In genomic region chr10:62101504-62102439, GRCm38 (mm10) we compare ENCODE assay signal across 9 mouse cellular contexts. TPM values are rescaled to one million over a fixed set of nuclear protein-coding genes. Genes with fewer than 3 reads are reported as not detected.
DNase-seq lines count a peak whose midpoint lies in the region; ATAC-seq and TF ChIP-seq lines count a peak whose summit lies in the region.
"Had no signal": no experiment of that assay in that cellular context is flagged by ENCODE, and none has a peak within 500 bp of the region (broad histone marks: within the 10 kb centered on the region; RNA-seq: fewer than 3 reads in every experiment).

No protein-coding gene starts in this region.

- peak; percentile 52; the same call in 1 of the 2 replicates for TF ChIP-seq CTCF in testis, adult 2 months (IDR thresholded peaks at IDR 0.05; ENCODE audit: control insufficient read depth, insufficient read depth, insufficient replicate concordance, low read depth, low read length)
- peak; percentile 87 for TF ChIP-seq CTCF in gastrocnemius, adult 2 months (IDR thresholded peaks at IDR 0.05)
- TF ChIP-seq CTCF in stomach, postnatal 0 days (IDR thresholded peaks at IDR 0.05; ENCODE audit: low read depth): peak; percentile 95

- no peak for DNase-seq in testis, postnatal 14 days (ENCODE audit: low spot score)
- peak; percentile 85 to 87 for DNase-seq in cerebellum, postnatal 36 days
- DNase-seq in gastrocnemius, adult 2 months: peak; percentile 74
- peak; percentile 16 to 48 for DNase-seq in natural killer cell, adult 2 months (ENCODE audit: low spot score in 2 of 2)
- DNase-seq in stomach, postnatal 0 days (ENCODE audit: low spot score): peak; percentile 72

- H3K4me3 ChIP-seq in testis, adult 2 months (ENCODE audit: control insufficient read depth, low read depth, low read length): no peak overlapping the region
- no peak overlapping the region for H3K4me3 ChIP-seq in gastrocnemius, adult 2 months
- no peak overlapping the region for H3K4me3 ChIP-seq in kidney, embryonic 14.5 days (ENCODE audit: low read length)
- H3K4me3 ChIP-seq in limb, embryonic 13.5 days: no peak overlapping the region
- no peak overlapping the region for H3K4me3 ChIP-seq in stomach, postnatal 0 days (ENCODE audit: low read depth, low read length)
- H3K4me3 ChIP-seq: erythroblast, embryonic 14.5 days had no signal

- TF ChIP-seq EP300 in stomach, postnatal 0 days (optimal IDR thresholded peaks at IDR 0.05): no peak

- WGBS in kidney, embryonic 14.5 days: 10% methylated on average over 7 of the region's 7 CpGs
- 11% methylated on average over 7 of the region's 7 CpGs for WGBS in limb, embryonic 13.5 days
- WGBS in stomach, postnatal 0 days: 12% methylated on average over 7 of the region's 7 CpGs

- peak; percentile 45 for ATAC-seq in kidney, embryonic 14.5 days (ENCODE audit: low FRiP score, low TSS enrichment)
- peak; percentile 16; the same call in 1 of the 2 replicates for ATAC-seq in limb, embryonic 13.5 days (ENCODE audit: low FRiP score, low read depth)
- ATAC-seq in stomach, postnatal 0 days (ENCODE audit: low FRiP score, low TSS enrichment): peak; percentile 59; the same call in 1 of the 2 replicates

- H3K4me2 ChIP-seq in kidney, embryonic 14.5 days (replicated peaks; ENCODE audit: low read depth, low read length): no peak overlapping the region
- peak overlapping the region; percentile 24; the same call in 1 of the 2 replicates for H3K4me2 ChIP-seq in limb, embryonic 13.5 days (replicated peaks)
- H3K4me2 ChIP-seq in stomach, postnatal 0 days (replicated peaks; ENCODE audit: low read depth): no peak overlapping the region

- intact Hi-C loops in gastrocnemius, adult 2 months (cut with DNase I): loop anchor here (1.0 to 5.0 kb wide), 4 partner anchors 46 to 264 kb away; no protein-coding TSS in a partner anchor

- H3K27me3 ChIP-seq in testis, adult 2 months (ENCODE audit: control insufficient read depth, insufficient read depth, low read length): no peaks in the 10 kb centered on the region
- no peaks in the 10 kb centered on the region for H3K27me3 ChIP-seq in kidney, embryonic 14.5 days (ENCODE audit: control insufficient read depth, insufficient read depth, low read length)
- H3K27me3 ChIP-seq in limb, embryonic 13.5 days: peaks cover 18% of the 10 kb centered on the region
- no peaks in the 10 kb centered on the region for H3K27me3 ChIP-seq in stomach, postnatal 0 days (ENCODE audit: control insufficient read depth, insufficient read depth, low read length)

- no peaks in the 10 kb centered on the region for H3K9me3 ChIP-seq in kidney, embryonic 14.5 days (ENCODE audit: control insufficient read depth, low read length)
- no peaks in the 10 kb centered on the region for H3K9me3 ChIP-seq in limb, embryonic 13.5 days
- no peaks in the 10 kb centered on the region for H3K9me3 ChIP-seq in stomach, postnatal 0 days (ENCODE audit: control insufficient read depth, low read length)

- H3K9ac ChIP-seq in kidney, embryonic 14.5 days (ENCODE audit: low read depth, low read length): no peak overlapping the region
- H3K9ac ChIP-seq in limb, embryonic 13.5 days: no peak overlapping the region
- no peak overlapping the region for H3K9ac ChIP-seq in stomach, postnatal 0 days (ENCODE audit: low read length)

- no peak for TF ChIP-seq POLR2A in testis, adult 2 months (IDR thresholded peaks at IDR 0.05; ENCODE audit: control insufficient read depth, low read depth, low read length)

- H3K27ac ChIP-seq in testis, adult 2 months (ENCODE audit: control insufficient read depth, insufficient read depth, low read depth, low read length): no peak overlapping the region
- no peak overlapping the region for H3K27ac ChIP-seq in gastrocnemius, adult 2 months
- no peak overlapping the region for H3K27ac ChIP-seq in kidney, embryonic 14.5 days (ENCODE audit: low read depth, low read length)
- no peak overlapping the region for H3K27ac ChIP-seq in limb, embryonic 13.5 days
- no peak overlapping the region for H3K27ac ChIP-seq in stomach, postnatal 0 days (replicated peaks)

- 0 out of 2 replicates have a peak, but pooled peaks cover 2% of the 10 kb centered on the region for H3K4me1 ChIP-seq in testis, adult 2 months (ENCODE audit: control insufficient read depth, insufficient read depth, low read length)
- no peaks in the 10 kb centered on the region for H3K4me1 ChIP-seq in kidney, embryonic 14.5 days (ENCODE audit: control insufficient read depth, insufficient read depth, low read length)
- H3K4me1 ChIP-seq in limb, embryonic 13.5 days: peaks cover 23% of the 10 kb centered on the region
- H3K4me1 ChIP-seq in stomach, postnatal 0 days (replicated peaks; ENCODE audit: control insufficient read depth, insufficient read depth): no peaks in the 10 kb centered on the region

- no peaks in the 10 kb centered on the region for H3K36me3 ChIP-seq in testis, adult 2 months (ENCODE audit: control insufficient read depth, insufficient read depth, low read length)
- H3K36me3 ChIP-seq in kidney, embryonic 14.5 days (ENCODE audit: control insufficient read depth, insufficient read depth, low read length): no peaks in the 10 kb centered on the region
- H3K36me3 ChIP-seq in limb, embryonic 13.5 days: no peaks in the 10 kb centered on the region
- H3K36me3 ChIP-seq in stomach, postnatal 0 days (ENCODE audit: control insufficient read depth, insufficient read depth, low read length): no peaks in the 10 kb centered on the region

RNA-seq across cellular contexts. Expression of gene Neurog3, which starts 31.1 kb away (rescaled TPM):
- 0.79 and 0.87 TPM in 2 replicates for polyA plus RNA-seq in testis, adult 2 months (2012; rRNA removed)
- total RNA-seq in gastrocnemius, adult 2 months (2021): not detected
- 0.27 TPM in 1 of 2 replicates, not detected in the other for polyA plus RNA-seq in kidney, embryonic 14.5 days (2014; fragmentation: Nextera tagmentation; extraction: Ambion mirVana)
- 0.23 TPM in 1 of 2 replicates, not detected in the other for polyA plus RNA-seq in limb, embryonic 13.5 days (2015; fragmentation: Nextera tagmentation; extraction: Ambion mirVana)
- 0.79 and 1.2 TPM in 2 replicates for polyA plus RNA-seq in stomach, postnatal 0 days (2015; fragmentation: Nextera tagmentation; extraction: Ambion mirVana)
- polyA plus RNA-seq: erythroblast, embryonic 14.5 days had no signal

RNA-seq across cellular contexts. Expression of gene Fam241b, which starts 41.9 kb away (rescaled TPM):
- 5.3 and 6.1 TPM in 2 replicates for polyA plus RNA-seq in testis, adult 2 months (2012; rRNA removed)
- total RNA-seq in gastrocnemius, adult 2 months (2021): 1 to 10 TPM in 1 of 2 experiments, under 1 TPM in 1; 0.99 to 1.2 TPM
- polyA plus RNA-seq in kidney, embryonic 14.5 days (2014; fragmentation: Nextera tagmentation; extraction: Ambion mirVana): 3.8 and 9.8 TPM in 2 replicates
- polyA plus RNA-seq in limb, embryonic 13.5 days (2015; fragmentation: Nextera tagmentation; extraction: Ambion mirVana): 16.2 and 18.1 TPM in 2 replicates
- polyA plus RNA-seq in stomach, postnatal 0 days (2015; fragmentation: Nextera tagmentation; extraction: Ambion mirVana): 30.6 and 33.4 TPM in 2 replicates
